Mouse (Mus musculus): ENCODE measurements around the gene OR5BS1P. TPM values are rescaled to one million over a fixed set of nuclear protein-coding genes. Genes with fewer than 3 reads are reported as not detected.

Gene OR5BS1P
- polyA plus RNA-seq, 1 experiment from 2014 or later = not detected

DNA sequence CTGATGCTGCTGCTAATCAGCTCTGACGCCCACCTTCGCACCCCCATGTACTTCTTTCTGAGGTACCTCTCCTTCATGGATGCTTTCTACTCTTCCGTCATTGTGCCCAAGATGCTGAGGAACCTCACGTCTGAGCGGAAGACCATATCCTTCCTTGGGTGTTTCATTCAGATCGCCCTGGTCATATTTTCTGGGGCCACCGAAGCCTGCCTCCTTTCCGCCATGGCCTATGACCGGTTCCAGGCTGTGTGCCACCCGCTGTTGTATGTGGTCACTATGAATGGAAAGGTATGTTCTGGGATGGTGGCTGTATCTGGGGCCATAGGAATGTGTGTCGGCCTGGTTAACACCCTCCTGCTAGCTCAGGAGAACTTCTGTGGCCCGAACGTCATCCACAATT, 1.8 kb downstream of the OR5BS1P start:
- no peak overlapping the region for H3K9ac ChIP-seq (ENCODE audit: low read depth, low read length)
- WGBS = 92% methylated on average over 13 of the region's 13 CpGs
- ATAC-seq = no peak
- H3K4me1 ChIP-seq (ENCODE audit: control insufficient read depth, insufficient read depth, low read length) = no peaks in the 10 kb centered on the region
- H3K27ac ChIP-seq (ENCODE audit: low read length) = no peak overlapping the region
- no peaks in the 10 kb centered on the region for H3K27me3 ChIP-seq (ENCODE audit: control insufficient read depth, insufficient read depth, low read depth, low read length)
- no peak overlapping the region for H3K4me2 ChIP-seq (ENCODE audit: low read length)
- H3K36me3 ChIP-seq (ENCODE audit: control insufficient read depth, insufficient read depth, low read length) = no peaks in the 10 kb centered on the region
- no peak overlapping the region for H3K4me3 ChIP-seq (ENCODE audit: low read depth, low read length)
- no peaks in the 10 kb centered on the region for H3K9me3 ChIP-seq (replicated peaks; ENCODE audit: control insufficient read depth, low read length, poor library complexity, severe bottlenecking)

DNA sequence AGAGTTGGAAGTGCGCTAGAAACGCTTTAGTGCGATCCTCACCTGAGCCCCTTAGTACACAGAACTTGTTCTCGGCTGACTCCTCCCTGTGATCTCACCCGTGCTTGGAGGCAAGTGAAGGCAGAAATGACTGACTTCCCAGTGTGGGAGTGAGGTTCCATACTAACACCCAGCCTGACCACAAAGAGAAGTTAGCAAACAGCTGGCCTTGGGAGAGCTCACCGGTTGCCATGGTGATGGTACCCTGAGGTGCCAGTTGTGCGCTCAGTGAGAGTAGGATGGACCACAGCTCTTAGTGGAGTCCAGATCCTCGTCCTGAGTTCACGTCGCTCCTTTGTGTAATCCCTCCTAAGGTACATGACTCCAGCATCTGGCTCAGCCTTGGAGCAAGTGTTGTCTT, 5.3 kb downstream of the OR5BS1P start:
- no peak overlapping the region for H3K9ac ChIP-seq (ENCODE audit: low read depth, low read length)
- H3K36me3 ChIP-seq (ENCODE audit: control insufficient read depth, insufficient read depth, low read length) = no peaks in the 10 kb centered on the region
- H3K27me3 ChIP-seq (ENCODE audit: control insufficient read depth, insufficient read depth, low read depth, low read length) = no peaks in the 10 kb centered on the region
- no peak overlapping the region for H3K4me2 ChIP-seq (ENCODE audit: low read length)
- H3K4me3 ChIP-seq (ENCODE audit: low read depth, low read length) = no peak overlapping the region
- 75% methylated on average over 10 of the region's 10 CpGs for WGBS
- no peak overlapping the region for H3K27ac ChIP-seq (ENCODE audit: low read length)
- H3K9me3 ChIP-seq (replicated peaks; ENCODE audit: control insufficient read depth, low read length, poor library complexity, severe bottlenecking) = no peaks in the 10 kb centered on the region
- ATAC-seq = no peak
- no peaks in the 10 kb centered on the region for H3K4me1 ChIP-seq (ENCODE audit: control insufficient read depth, insufficient read depth, low read length)

GRCm38 (mm10) chr15:98475382-98475781, 5.7 kb downstream of the OR5BS1P start:
- H3K9me3 ChIP-seq (replicated peaks; ENCODE audit: control insufficient read depth, low read length, poor library complexity, severe bottlenecking) = no peaks in the 10 kb centered on the region
- no peak for ATAC-seq
- 59% methylated on average over 10 of the region's 10 CpGs for WGBS
- no peak overlapping the region for H3K27ac ChIP-seq (ENCODE audit: low read length)
- H3K4me3 ChIP-seq (ENCODE audit: low read depth, low read length) = no peak overlapping the region
- no peaks in the 10 kb centered on the region for H3K27me3 ChIP-seq (ENCODE audit: control insufficient read depth, insufficient read depth, low read depth, low read length)
- H3K36me3 ChIP-seq (ENCODE audit: control insufficient read depth, insufficient read depth, low read length) = no peaks in the 10 kb centered on the region
- H3K9ac ChIP-seq (ENCODE audit: low read depth, low read length) = no peak overlapping the region
- no peaks in the 10 kb centered on the region for H3K4me1 ChIP-seq (ENCODE audit: control insufficient read depth, insufficient read depth, low read length)
- no peak overlapping the region for H3K4me2 ChIP-seq (ENCODE audit: low read length)

GRCm38 (mm10) chr15:98476281-98476680, 6.6 kb downstream of the OR5BS1P start:
- Histone ChIP-seq H3K4me2 (ENCODE audit: low read length) (no peak overlapping the region), H3K4me3 (ENCODE audit: low read depth, low read length) (no peak overlapping the region), H3K4me1 (ENCODE audit: control insufficient read depth, insufficient read depth, low read length) (no peaks in the 10 kb centered on the region), H3K27ac (ENCODE audit: low read length) (no peak overlapping the region), H3K9ac (ENCODE audit: low read depth, low read length) (no peak overlapping the region), H3K9me3 (replicated peaks; ENCODE audit: control insufficient read depth, low read length, poor library complexity, severe bottlenecking) (no peaks in the 10 kb centered on the region), H3K36me3 (ENCODE audit: control insufficient read depth, insufficient read depth, low read length) (no peaks in the 10 kb centered on the region), H3K27me3 (ENCODE audit: control insufficient read depth, insufficient read depth, low read depth, low read length) (no peaks in the 10 kb centered on the region)
- 75% methylated on average over 5 of the region's 5 CpGs for WGBS
- ATAC-seq = no peak

DNA sequence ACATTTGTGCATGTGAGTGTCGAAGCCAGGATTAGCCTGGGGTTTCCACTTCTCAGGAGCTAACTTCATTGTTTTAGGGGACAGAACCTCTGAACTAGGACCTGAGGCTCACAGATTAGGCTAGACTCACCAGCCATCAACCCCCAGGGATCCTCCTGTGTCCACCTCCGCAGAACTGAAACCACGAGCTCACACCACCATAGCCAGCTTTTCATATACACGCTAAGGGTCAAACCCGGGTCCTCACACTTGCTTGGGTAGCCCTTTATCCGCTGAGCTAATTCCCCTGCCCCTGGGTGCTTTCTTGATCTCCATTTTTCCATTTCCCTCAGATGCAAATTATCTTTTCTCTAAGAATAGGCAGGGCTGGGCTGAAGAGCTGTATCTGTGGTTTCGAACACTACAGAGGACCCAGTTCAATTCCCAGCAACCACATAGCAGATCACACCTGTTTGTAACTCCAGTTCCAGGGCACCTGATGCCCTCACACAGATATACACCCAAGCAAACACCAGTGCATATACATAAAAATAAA, 9.9 kb downstream of the OR5BS1P start:
- Histone ChIP-seq H3K9ac (ENCODE audit: low read depth, low read length) (no peak overlapping the region), H3K4me3 (ENCODE audit: low read depth, low read length) (no peak overlapping the region), H3K9me3 (replicated peaks; ENCODE audit: control insufficient read depth, low read length, poor library complexity, severe bottlenecking) (no peaks in the 10 kb centered on the region), H3K27ac (ENCODE audit: low read length) (no peak overlapping the region), H3K4me2 (ENCODE audit: low read length) (no peak overlapping the region), H3K27me3 (ENCODE audit: control insufficient read depth, insufficient read depth, low read depth, low read length) (no peaks in the 10 kb centered on the region), H3K36me3 (ENCODE audit: control insufficient read depth, insufficient read depth, low read length) (no peaks in the 10 kb centered on the region), H3K4me1 (ENCODE audit: control insufficient read depth, insufficient read depth, low read length) (no peaks in the 10 kb centered on the region)
- 58% methylated on average over 7 of the region's 7 CpGs for WGBS
- ATAC-seq = no peak

DNA sequence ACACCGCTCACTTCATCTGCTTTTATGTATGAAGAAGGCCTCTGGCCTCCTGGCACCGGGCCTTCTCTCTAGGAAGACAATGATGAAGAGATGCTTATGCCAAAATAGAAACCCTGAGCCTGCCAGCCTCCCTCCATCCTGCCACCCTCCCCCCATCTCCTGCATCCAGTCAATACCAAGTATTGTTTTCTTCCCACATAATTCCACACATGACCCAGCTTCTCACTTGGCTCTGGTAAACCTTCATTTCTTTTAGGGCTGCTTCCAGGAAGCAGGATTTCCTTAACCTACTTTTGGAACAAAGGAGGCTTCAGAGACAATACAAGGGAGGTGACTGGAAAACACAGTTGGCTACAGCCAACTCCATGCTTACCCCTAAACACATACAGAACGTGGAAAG, 13.0 kb downstream of the OR5BS1P start, which contains the start of gene Lalba:
Gene Lalba (minus strand): TSS at position 21 of the 400 bp plus-strand sequence.
- no peaks in the 10 kb centered on the region for H3K4me1 ChIP-seq (ENCODE audit: control insufficient read depth, insufficient read depth, low read length)
- H3K9ac ChIP-seq (ENCODE audit: low read depth, low read length) = no peak within 1 kb of the TSS
- H3K4me3 ChIP-seq (ENCODE audit: low read depth, low read length) = no peak within 1 kb of the TSS
- H3K36me3 ChIP-seq (ENCODE audit: control insufficient read depth, insufficient read depth, low read length) = no peaks in the 10 kb centered on the region
- WGBS = 66% methylated on average over 3 of the region's 3 CpGs
- no peak within 1 kb of the TSS for H3K4me2 ChIP-seq (ENCODE audit: low read length)
- no peak within 1 kb of the TSS for H3K27ac ChIP-seq (ENCODE audit: low read length)
- no peaks in the 10 kb centered on the region for H3K27me3 ChIP-seq (ENCODE audit: control insufficient read depth, insufficient read depth, low read depth, low read length)
- ATAC-seq = no peak
- H3K9me3 ChIP-seq (replicated peaks; ENCODE audit: control insufficient read depth, low read length, poor library complexity, severe bottlenecking) = no peaks in the 10 kb centered on the region

- no peaks in the 10 kb centered on the region for H3K9me3 ChIP-seq (replicated peaks; ENCODE audit: control insufficient read depth, low read length, poor library complexity, severe bottlenecking)
- H3K27ac ChIP-seq (ENCODE audit: low read length) = no peak overlapping the region
- 84% methylated on average over 18 of the region's 18 CpGs for WGBS
- no peak overlapping the region for H3K4me3 ChIP-seq (ENCODE audit: low read depth, low read length)
- H3K4me2 ChIP-seq (ENCODE audit: low read length) = no peak overlapping the region
- H3K27me3 ChIP-seq (ENCODE audit: control insufficient read depth, insufficient read depth, low read depth, low read length) = no peaks in the 10 kb centered on the region
- no peak overlapping the region for H3K9ac ChIP-seq (ENCODE audit: low read depth, low read length)
- no peaks in the 10 kb centered on the region for H3K36me3 ChIP-seq (ENCODE audit: control insufficient read depth, insufficient read depth, low read length)
- ATAC-seq = no peak
- H3K4me1 ChIP-seq (ENCODE audit: control insufficient read depth, insufficient read depth, low read length) = no peaks in the 10 kb centered on the region
These were observed 14.5 kb downstream of the OR5BS1P start for GRCm38 (mm10) chr15:98483907-98484886.

GRCm38 (mm10) chr15:98486433-98487021, 16.8 kb downstream of the OR5BS1P start:
- Histone ChIP-seq H3K4me2 (ENCODE audit: low read length) (no peak overlapping the region), H3K4me3 (ENCODE audit: low read depth, low read length) (no peak overlapping the region), H3K9me3 (replicated peaks; ENCODE audit: control insufficient read depth, low read length, poor library complexity, severe bottlenecking) (no peaks in the 10 kb centered on the region), H3K27ac (ENCODE audit: low read length) (no peak overlapping the region), H3K27me3 (ENCODE audit: control insufficient read depth, insufficient read depth, low read depth, low read length) (no peaks in the 10 kb centered on the region), H3K4me1 (ENCODE audit: control insufficient read depth, insufficient read depth, low read length) (no peaks in the 10 kb centered on the region), H3K36me3 (ENCODE audit: control insufficient read depth, insufficient read depth, low read length) (no peaks in the 10 kb centered on the region), H3K9ac (ENCODE audit: low read depth, low read length) (no peak overlapping the region)
- no peak for ATAC-seq
- 97% methylated on average over 8 of the region's 8 CpGs for WGBS

- Histone ChIP-seq H3K4me3 (ENCODE audit: low read depth, low read length) (no peak overlapping the region), H3K4me2 (ENCODE audit: low read length) (no peak overlapping the region), H3K27ac (ENCODE audit: low read length) (no peak overlapping the region), H3K27me3 (ENCODE audit: control insufficient read depth, insufficient read depth, low read depth, low read length) (no peaks in the 10 kb centered on the region), H3K36me3 (ENCODE audit: control insufficient read depth, insufficient read depth, low read length) (no peaks in the 10 kb centered on the region), H3K9ac (ENCODE audit: low read depth, low read length) (no peak overlapping the region), H3K4me1 (ENCODE audit: control insufficient read depth, insufficient read depth, low read length) (no peaks in the 10 kb centered on the region), H3K9me3 (replicated peaks; ENCODE audit: control insufficient read depth, low read length, poor library complexity, severe bottlenecking) (no peaks in the 10 kb centered on the region)
- WGBS = 91% methylated on average over 2 of the region's 2 CpGs
- ATAC-seq = no peak
These were observed 21.6 kb downstream of the OR5BS1P start for GRCm38 (mm10) chr15:98491332-98491731.
